Mouse (Mus musculus): ENCODE results near the gene Ahsa1. TPM values are rescaled to one million over a fixed set of nuclear protein-coding genes. Genes with fewer than 3 reads are reported as not detected.
"Not testable (repeated sequence)": the region's sequence is repeated elsewhere in the genome, so short reads cannot be mapped to it uniquely, and the experiment has no call there.

Ahsa1 gene
- polyA plus RNA-seq, 1 experiment = 53.5 TPM

DNA sequence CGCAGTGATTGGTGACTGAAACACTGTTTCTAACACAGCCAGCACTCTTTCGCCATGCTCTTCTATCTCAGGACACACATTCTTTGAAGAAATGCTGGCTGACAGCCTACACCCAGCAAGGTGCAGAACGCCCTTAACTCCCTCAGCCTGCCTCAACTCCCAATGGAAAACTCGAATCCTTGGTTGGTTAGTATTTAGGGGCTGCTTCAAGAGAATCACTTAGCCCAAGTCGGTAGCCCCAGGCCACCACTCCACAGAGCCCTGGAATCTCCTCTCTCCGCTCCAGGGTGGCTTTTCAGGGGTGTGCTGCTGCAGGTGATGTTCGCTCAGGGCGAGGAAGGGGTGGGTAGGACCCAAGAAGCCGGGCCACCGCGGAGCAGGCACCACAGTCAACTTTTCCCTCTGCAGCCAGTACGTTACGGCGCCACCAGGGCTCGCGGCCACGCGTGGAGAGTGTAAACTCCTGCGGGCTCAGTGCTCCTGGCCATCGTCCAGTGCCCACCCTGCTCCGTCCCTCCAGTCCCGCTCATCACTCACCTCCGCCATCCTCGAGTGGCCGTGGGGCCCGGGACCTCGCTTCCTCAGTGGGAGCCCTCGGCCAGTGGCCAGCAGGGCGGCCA lies 32.9 kb downstream of the Ahsa1 start:
- WGBS = 11% methylated on average over 29 of the region's 29 CpGs
- no peak for DNase-seq
- peaks cover 7% of the 10 kb centered on the region for H3K4me1 ChIP-seq (ENCODE audit: control insufficient read depth, insufficient read depth, low read length)
- peak overlapping the region; percentile 63 for H3K4me3 ChIP-seq (replicated peaks; ENCODE audit: extremely low read depth, low read depth, low read length)
- TF ChIP-seq CTCF (IDR thresholded peaks at IDR 0.05; ENCODE audit: insufficient read depth, low read length) (no peak), POLR2A (IDR thresholded peaks at IDR 0.05; ENCODE audit: borderline replicate concordance, extremely low read depth, low read depth, low read length) (no peak)

DNA sequence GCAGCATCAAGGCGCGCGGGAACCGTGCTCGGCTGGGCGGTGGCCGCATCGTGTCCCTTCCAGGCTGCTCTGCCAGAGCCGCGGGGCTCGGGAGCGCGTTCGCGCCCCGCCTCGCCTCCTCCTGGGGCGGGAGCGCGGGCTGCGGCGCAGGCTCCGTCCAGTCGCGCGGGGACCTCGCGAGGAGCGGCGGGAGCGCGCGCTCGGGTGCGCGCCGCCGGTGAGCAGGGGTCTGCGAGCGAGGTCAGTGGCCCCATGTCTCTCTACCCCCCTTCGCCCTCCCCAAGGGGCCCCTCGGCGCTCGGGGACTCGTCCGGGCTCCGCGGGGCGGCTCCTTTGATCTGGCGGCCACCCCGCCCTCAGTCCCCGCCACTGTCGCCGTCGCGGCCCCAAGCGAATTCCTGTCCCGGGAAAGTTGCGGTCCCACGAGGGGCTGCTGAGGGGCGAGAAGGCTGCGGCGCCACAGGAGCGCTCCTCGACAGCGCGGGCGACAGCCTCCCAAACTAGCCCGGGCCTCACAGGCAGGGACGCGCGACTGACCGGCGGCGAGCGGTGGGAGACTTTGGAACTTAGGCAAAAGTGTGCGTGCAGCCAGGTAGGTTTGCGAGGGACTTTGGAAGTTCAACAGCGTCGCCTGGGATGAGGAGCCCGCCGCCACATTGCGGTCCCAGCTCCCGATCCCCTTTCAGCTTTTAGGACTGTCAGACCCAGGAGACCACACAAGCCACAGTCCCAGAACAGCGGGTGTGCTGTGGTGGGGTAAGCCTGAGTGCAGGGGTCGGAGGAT lies 33.6 kb downstream of the Ahsa1 start, which contains the start of gene Ism2:
TSS of gene Ism2 (minus strand) at position 49 of the 784 bp plus-strand sequence.
- H3K4me3 ChIP-seq (replicated peaks; ENCODE audit: extremely low read depth, low read depth, low read length) = peak within 1 kb of the TSS; percentile 63
- H3K4me1 ChIP-seq (ENCODE audit: control insufficient read depth, insufficient read depth, low read length) = peaks cover 6% of the 10 kb centered on the region
- TF ChIP-seq CTCF (IDR thresholded peaks at IDR 0.05; ENCODE audit: insufficient read depth, low read length) = no peak
- WGBS = 1% methylated on average over 85 of the region's 86 CpGs
- peak; percentile 44 for DNase-seq

DNA sequence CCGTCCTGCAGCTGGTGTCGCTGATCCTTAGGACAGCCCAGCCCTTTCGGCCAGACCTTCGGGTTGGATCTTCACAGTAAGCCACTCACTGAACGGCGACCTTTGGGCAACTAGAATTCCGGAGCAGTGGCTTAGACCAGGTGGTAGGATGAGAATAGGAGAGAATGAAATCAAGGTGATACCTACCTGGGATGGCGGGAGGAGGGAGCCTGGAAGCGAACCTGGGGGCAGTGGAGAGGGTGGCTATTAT lies 34.1 kb downstream of the Ahsa1 start:
- TF ChIP-seq POLR2A (IDR thresholded peaks at IDR 0.05; ENCODE audit: borderline replicate concordance, extremely low read depth, low read depth, low read length) = no peak
- TF ChIP-seq CTCF (IDR thresholded peaks at IDR 0.05; ENCODE audit: insufficient read depth, low read length) = no peak
- under 1% methylated on average over 9 of the region's 9 CpGs for WGBS
- peaks cover 6% of the 10 kb centered on the region for H3K4me1 ChIP-seq (ENCODE audit: control insufficient read depth, insufficient read depth, low read length)
- DNase-seq = no peak
- peak overlapping the region; percentile 63 for H3K4me3 ChIP-seq (replicated peaks; ENCODE audit: extremely low read depth, low read depth, low read length)

DNA sequence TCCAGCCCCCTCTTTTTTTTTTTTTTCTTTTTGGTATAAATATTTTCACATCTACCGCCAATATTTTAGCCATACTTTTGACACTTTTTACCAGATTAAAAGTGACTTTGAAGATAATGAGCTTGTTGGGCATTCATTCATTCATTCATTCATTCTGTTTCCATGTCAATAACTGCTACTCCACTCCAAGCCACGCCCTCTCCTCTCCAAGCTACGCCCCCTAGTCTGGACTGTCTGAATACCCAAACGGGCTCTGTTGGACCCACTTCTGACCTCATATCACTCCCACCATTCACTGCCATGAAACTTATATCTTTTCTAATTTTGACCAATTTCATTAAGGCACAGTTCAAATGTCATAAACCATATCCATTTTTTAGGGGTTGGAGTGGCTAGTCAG lies 34.9 kb downstream of the Ahsa1 start:
- Histone ChIP-seq H3K4me1 (ENCODE audit: control insufficient read depth, insufficient read depth, low read length) (peaks cover 6% of the 10 kb centered on the region), H3K4me3 (replicated peaks; ENCODE audit: extremely low read depth, low read depth, low read length) (no peak overlapping the region)
- 54% methylated on average over 4 of the region's 4 CpGs for WGBS
- TF ChIP-seq POLR2A (IDR thresholded peaks at IDR 0.05; ENCODE audit: borderline replicate concordance, extremely low read depth, low read depth, low read length) = no peak
- no peak for TF ChIP-seq CTCF (IDR thresholded peaks at IDR 0.05; ENCODE audit: insufficient read depth, low read length)
- DNase-seq = no peak

- no peaks in the 10 kb centered on the region for H3K4me1 ChIP-seq (ENCODE audit: control insufficient read depth, insufficient read depth, low read length)
- 35% methylated on average over 13 of the region's 13 CpGs for WGBS
- no peak for TF ChIP-seq POLR2A (IDR thresholded peaks at IDR 0.05; ENCODE audit: borderline replicate concordance, extremely low read depth, low read depth, low read length)
- TF ChIP-seq CTCF (IDR thresholded peaks at IDR 0.05; ENCODE audit: insufficient read depth, low read length) = no peak
- DNase-seq = no peak
- H3K4me3 ChIP-seq (replicated peaks; ENCODE audit: extremely low read depth, low read depth, low read length) = no peak overlapping the region
Observed at GRCm38 (mm10) chr12:87305767-87306583, 39.7 kb downstream of the Ahsa1 start.

GRCm38 (mm10) chr12:87306584-87306844 lies 40.2 kb downstream of the Ahsa1 start:
- H3K4me1 ChIP-seq (ENCODE audit: control insufficient read depth, insufficient read depth, low read length); DNase-seq; H3K4me3 ChIP-seq (replicated peaks; ENCODE audit: extremely low read depth, low read depth, low read length): not testable (repeated sequence)
- WGBS = 81% methylated on average over 4 of the region's 4 CpGs

DNA sequence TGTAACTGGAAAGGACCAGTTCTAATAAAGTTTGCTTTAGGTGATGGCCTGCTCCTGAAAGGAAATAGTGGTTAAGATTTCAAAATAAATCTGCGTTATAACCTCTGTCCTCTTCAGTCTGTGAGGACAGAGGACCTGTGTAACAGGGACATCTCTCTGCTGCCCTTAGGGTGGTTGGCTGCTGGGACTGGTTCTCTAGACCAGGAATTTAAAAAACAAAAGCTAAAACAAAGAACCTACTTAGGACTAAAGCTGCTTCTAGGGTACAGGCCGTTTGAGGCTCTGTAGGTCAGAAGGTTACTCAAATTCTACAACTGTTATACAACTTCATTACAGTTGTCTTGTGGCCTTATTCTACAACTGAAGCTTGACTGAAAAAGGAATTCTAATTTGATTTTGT lies 46.8 kb downstream of the Ahsa1 start:
- DNase-seq = no peak
- no peak for TF ChIP-seq POLR2A (IDR thresholded peaks at IDR 0.05; ENCODE audit: borderline replicate concordance, extremely low read depth, low read depth, low read length)
- no peak for TF ChIP-seq CTCF (IDR thresholded peaks at IDR 0.05; ENCODE audit: insufficient read depth, low read length)
- H3K4me3 ChIP-seq (replicated peaks; ENCODE audit: extremely low read depth, low read depth, low read length) = no peak overlapping the region
- H3K4me1 ChIP-seq (ENCODE audit: control insufficient read depth, insufficient read depth, low read length) = no peaks in the 10 kb centered on the region
- WGBS = 79% methylated on average over 2 of the region's 2 CpGs

DNA sequence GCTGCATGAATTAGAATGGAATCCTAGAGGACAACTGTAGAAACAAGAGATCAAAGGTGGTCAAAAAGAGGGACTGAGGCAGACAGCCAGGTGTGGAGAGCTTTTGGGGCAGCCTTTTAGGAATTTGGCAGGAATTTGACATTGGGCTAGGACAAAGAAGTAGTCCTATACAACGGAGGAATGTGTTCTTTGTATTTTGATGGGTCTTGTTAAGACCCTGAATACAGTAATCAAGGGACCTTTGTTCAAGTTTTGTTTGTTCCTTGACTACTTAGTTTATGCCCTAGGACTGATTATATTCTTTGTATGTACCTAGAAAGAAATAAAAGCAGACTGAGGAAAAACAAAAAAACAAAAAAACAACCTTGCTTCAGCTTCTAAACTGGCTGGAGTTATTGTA lies 51.7 kb downstream of the Ahsa1 start:
- 79% methylated on average over 1 of the region's 1 CpGs for WGBS
- no peak for TF ChIP-seq CTCF (IDR thresholded peaks at IDR 0.05; ENCODE audit: insufficient read depth, low read length)
- TF ChIP-seq POLR2A (IDR thresholded peaks at IDR 0.05; ENCODE audit: borderline replicate concordance, extremely low read depth, low read depth, low read length) = no peak
- Histone ChIP-seq H3K4me3 (replicated peaks; ENCODE audit: extremely low read depth, low read depth, low read length) (no peak overlapping the region), H3K4me1 (ENCODE audit: control insufficient read depth, insufficient read depth, low read length) (no peaks in the 10 kb centered on the region)
- DNase-seq = no peak

DNA sequence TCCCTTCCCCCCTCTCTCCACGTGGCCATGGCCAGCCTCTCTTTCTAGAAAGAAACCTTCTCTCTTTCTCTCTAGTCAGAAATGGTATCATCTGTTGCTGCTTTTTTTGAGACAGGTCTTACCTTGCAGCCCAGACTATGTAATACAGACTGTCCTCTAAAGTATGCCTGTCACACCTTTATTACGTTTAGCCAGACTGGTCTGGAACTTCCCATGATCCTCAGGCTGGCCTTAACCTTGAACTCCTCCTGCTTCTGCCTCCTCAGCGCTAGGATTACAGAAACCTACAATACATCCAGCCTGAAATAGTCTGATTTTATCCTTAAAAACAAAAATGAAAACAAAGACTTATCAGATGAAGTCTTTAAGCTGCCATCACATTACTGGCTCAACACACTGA lies 53.0 kb downstream of the Ahsa1 start:
- 75% methylated on average over 3 of the region's 3 CpGs for WGBS
- Histone ChIP-seq H3K4me3 (replicated peaks; ENCODE audit: extremely low read depth, low read depth, low read length) (no peak overlapping the region), H3K4me1 (ENCODE audit: control insufficient read depth, insufficient read depth, low read length) (no peaks in the 10 kb centered on the region)
- no peak for DNase-seq
- no peak for TF ChIP-seq CTCF (IDR thresholded peaks at IDR 0.05; ENCODE audit: insufficient read depth, low read length)
- TF ChIP-seq POLR2A (IDR thresholded peaks at IDR 0.05; ENCODE audit: borderline replicate concordance, extremely low read depth, low read depth, low read length) = no peak

Other genes starting within 250 kb of the Ahsa1 start
- gene Tmem63c, start 245.1 kb upstream of the Ahsa1 start, polyA plus RNA-seq (2012; rRNA removed) = 0.16 and 0.22 TPM in 2 replicates
- 4.8 and 7.8 TPM in 2 replicates for gene Ngb, start 163.9 kb upstream of the Ahsa1 start, polyA plus RNA-seq (2012; rRNA removed)
- 54.5 and 69.7 TPM in 2 replicates for gene Gstz1, start 119.3 kb upstream of the Ahsa1 start, polyA plus RNA-seq (2012; rRNA removed)
- gene Pomt2, start 118.5 kb upstream of the Ahsa1 start, polyA plus RNA-seq (2012; rRNA removed) = 15.1 and 15.7 TPM in 2 replicates
- gene Samd15, start 66.8 kb upstream of the Ahsa1 start, polyA plus RNA-seq (2012; rRNA removed) = not detected in 2 replicates
- gene Tmed8, start 66.0 kb upstream of the Ahsa1 start, polyA plus RNA-seq (2012; rRNA removed) = 4.4 and 5.9 TPM in 2 replicates
- 0.31 and 0.91 TPM in 2 replicates for gene Noxred1, start 27.7 kb upstream of the Ahsa1 start, polyA plus RNA-seq (2012; rRNA removed)
- 17.1 and 23.3 TPM in 2 replicates for gene Vipas39, start 223 bp upstream of the Ahsa1 start, polyA plus RNA-seq (2012; rRNA removed)
- gene Ism2, start 33.2 kb downstream of the Ahsa1 start, polyA plus RNA-seq (2012; rRNA removed) = 0.38 and 0.56 TPM in 2 replicates
- gene Sptlc2, start 121.9 kb downstream of the Ahsa1 start, polyA plus RNA-seq (2012; rRNA removed) = 18.6 and 35.0 TPM in 2 replicates
- gene Slirp, start 177.4 kb downstream of the Ahsa1 start, polyA plus RNA-seq (2012; rRNA removed) = 8.4 and 11.3 TPM in 2 replicates
- gene Alkbh1, start 177.5 kb downstream of the Ahsa1 start, polyA plus RNA-seq (2012; rRNA removed) = 10.2 and 10.8 TPM in 2 replicates
- 7.0 and 11.0 TPM in 2 replicates for gene Snw1, start 205.8 kb downstream of the Ahsa1 start, polyA plus RNA-seq (2012; rRNA removed)
- gene Gm5788, start 228.2 kb downstream of the Ahsa1 start, polyA plus RNA-seq (2012; rRNA removed) = not detected in 2 replicates
- gene Gm8300, start 247.8 kb downstream of the Ahsa1 start, polyA plus RNA-seq (2012; rRNA removed) = not detected in 2 replicates